Mouse (Mus musculus) urinary bladder, postnatal 14 days (tissue): ENCODE data around the gene Troap.
A peak's percentile ranks its signal among the peaks of the same experiment; 100 is the strongest.

Source experiments
- DNase-seq: peaks from one replicate; pipeline ENCODE4 v3.0.0; 2021; ENCODE audit warnings: low spot score

The Troap gene

DNA sequence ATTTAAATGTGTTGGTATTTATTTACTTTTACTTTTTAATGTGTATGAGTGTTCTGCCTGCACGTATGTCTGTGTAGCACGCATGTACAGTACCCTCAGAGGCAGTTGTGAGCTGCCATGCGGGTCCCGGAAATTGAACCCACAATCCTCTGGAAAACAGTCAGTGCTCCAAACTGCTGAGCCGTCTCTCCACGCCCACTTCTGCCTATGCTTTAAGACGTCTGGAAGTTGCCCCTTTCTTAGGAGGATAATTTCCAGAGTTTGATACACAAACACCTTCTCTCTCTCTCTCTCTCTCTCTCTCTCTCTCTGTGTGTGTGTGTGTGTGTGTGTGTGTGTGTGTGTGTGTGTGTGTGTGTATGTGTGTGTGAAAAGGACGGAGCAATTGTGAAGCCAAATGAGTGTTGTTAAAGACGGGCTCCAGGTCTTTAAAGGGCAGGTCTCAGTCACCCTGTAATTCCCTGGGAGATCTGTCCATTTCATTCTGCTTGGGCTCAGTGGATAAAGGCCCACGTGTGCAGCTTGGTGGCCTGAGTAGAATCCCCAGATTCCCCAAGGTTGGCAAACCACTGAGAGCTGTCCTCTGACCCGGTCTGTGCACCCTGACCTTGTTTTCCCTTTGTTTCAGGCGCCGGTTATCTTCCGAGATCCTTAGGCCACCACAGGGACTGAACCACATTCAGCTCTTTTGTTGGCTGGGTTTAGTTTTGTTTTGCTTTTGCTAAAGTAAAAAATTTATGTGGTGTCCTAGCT lies 40.1 kb downstream of the Troap start:
- DNase-seq, result no peak

GRCm38 (mm10) chr15:99115065-99115423 lies 40.7 kb downstream of the Troap start:
- no peak for DNase-seq

DNA sequence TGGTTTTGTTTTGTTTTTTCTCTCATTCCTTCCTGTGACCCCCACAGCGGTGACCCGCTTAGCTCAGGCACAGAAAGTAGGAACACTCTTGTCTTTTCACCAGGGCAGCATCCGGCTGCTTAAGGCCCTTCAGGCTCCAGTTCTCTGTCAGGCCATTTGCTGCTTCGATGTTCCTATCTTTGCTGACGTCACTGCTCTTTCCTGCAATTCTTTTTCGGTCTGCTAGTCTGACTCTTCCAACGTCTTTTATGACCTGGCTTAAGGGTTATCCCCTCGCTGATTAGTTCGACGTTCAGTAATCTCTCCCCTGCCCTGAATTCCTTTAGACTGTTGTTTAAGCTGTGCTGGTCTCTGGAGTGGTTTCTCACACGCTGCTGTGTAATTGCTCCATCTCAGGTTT lies 42.2 kb downstream of the Troap start:
- DNase-seq, result no peak

- no peak for DNase-seq
Measured at GRCm38 (mm10) chr15:99120814-99121213, 46.4 kb downstream of the Troap start.

GRCm38 (mm10) chr15:99122642-99123041 lies 48.3 kb downstream of the Troap start:
- no peak for DNase-seq

GRCm38 (mm10) chr15:99125711-99126080 lies 51.3 kb downstream of the Troap start, which contains the start of gene Spats2:
Gene Spats2, plus strand, starts transcription at chr15:99125916.
- no peak for DNase-seq

DNA sequence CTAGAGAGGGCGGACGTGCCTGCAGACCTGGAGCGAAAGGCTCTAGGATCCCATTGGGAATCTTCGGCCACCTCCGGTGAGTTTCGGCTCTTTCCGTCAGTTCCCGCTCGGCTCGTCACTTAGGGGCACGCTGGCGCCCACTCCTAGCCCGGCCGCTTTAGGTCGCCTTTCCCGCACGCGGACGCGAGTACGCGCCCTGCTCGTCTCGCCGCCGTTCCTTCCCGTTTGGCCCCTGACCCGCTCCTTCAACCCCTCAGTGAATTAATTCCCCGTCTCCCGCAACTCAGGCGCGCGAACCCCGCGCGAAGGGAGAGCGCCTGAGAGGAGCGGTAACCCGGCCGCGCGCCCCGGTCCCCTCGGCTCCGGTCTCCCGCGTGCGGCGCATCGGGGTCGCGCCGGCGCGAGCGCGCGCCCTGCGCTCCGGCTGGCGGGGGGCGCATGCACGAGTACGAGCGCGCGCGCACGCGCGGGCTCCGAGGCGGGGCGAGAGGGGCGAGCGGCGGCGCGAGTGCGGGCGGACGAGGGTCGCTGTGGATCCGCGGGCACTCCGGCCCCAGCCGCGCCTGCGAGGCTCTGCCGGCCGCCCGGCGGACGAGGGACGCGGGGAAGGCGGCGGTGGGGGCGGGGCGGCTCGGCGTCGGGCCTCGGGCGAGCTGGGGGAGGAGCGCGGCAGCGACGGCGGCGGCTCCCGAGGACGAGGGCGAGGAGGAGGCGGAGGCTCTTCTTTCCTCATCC lies 51.9 kb downstream of the Troap start:
- peak; percentile 89 for DNase-seq

DNA sequence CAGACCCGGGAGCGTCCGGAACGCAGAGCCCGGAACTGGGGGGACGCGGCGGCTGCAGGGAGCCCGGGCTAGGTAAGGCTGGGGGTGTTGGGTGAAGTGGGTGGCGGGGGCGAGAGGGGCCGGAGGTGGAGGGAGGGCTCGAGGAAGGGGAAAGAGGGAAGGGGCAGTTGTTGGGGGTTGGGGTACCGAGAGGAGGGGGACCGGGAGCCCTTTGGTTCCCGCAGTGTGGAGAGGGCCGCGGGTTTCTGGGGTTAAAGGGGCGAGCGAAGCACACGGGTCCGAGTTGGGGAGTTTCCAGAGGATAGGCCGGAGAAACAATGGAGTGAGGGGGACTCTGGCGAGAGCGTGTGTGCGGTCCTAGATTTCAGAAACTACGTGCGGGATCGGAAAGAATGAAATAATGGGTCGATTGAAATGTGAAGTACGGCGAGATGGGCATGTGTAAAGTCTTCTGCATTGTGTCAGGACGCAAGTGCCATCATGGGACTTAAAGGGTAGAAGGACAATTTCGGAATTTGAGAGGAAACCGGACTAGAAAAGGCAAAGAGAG lies 52.5 kb downstream of the Troap start:
- no peak for DNase-seq

- DNase-seq, result no peak
Measured at GRCm38 (mm10) chr15:99127851-99128522, 53.6 kb downstream of the Troap start.

DNA sequence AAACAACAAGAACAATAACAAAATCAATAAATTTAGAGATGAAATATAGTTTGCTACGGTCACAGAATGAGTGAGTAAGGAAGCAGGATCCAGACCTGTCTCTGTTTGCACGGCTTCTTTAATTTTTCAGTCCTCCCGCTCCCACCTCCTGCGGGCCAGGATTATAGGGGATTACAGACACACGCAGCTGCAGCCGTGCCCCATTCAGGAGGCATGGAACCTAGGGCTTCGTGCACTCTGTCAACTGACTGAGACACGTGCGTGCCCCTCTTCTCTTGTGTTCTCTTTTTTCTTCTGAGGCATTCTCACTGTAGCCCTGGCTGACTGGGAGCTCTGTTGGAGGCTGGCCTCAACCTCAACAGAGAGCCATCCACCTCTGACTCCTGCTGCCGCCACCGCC lies 55.1 kb downstream of the Troap start:
- DNase-seq, result no peak

- DNase-seq, result no peak
Measured at GRCm38 (mm10) chr15:99129956-99130910, 55.9 kb downstream of the Troap start.
